Mouse (Mus musculus): ENCODE data around the gene Olfr523. TPM values are rescaled to one million over a fixed set of nuclear protein-coding genes. Genes with fewer than 3 reads are reported as not detected.

The Olfr523 gene
- not detected in 2 replicates for polyA plus RNA-seq (2012; rRNA removed)

DNA sequence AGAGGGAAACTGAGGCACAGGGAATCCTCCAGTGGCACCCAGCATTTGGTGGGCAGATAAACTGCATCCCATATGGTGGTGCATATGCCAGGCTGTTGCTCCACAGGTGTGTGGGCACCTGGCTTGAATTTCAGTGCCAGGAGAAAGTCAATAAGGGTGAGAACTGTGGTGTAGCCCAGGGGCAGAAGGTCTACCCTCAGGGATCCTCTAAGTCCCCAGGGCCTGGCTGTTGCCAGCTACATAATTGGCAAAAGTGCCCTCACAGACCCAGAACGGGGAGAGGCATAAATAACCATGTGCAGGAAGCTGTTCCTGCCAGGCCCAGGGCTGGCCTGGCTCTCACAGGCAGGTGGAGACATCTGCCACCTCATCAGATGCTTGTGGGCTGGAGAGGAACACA is at the start of gene Olfr523:
TSS of gene Olfr523 (plus strand) at position 282 of the 400 bp plus-strand sequence.

DNA sequence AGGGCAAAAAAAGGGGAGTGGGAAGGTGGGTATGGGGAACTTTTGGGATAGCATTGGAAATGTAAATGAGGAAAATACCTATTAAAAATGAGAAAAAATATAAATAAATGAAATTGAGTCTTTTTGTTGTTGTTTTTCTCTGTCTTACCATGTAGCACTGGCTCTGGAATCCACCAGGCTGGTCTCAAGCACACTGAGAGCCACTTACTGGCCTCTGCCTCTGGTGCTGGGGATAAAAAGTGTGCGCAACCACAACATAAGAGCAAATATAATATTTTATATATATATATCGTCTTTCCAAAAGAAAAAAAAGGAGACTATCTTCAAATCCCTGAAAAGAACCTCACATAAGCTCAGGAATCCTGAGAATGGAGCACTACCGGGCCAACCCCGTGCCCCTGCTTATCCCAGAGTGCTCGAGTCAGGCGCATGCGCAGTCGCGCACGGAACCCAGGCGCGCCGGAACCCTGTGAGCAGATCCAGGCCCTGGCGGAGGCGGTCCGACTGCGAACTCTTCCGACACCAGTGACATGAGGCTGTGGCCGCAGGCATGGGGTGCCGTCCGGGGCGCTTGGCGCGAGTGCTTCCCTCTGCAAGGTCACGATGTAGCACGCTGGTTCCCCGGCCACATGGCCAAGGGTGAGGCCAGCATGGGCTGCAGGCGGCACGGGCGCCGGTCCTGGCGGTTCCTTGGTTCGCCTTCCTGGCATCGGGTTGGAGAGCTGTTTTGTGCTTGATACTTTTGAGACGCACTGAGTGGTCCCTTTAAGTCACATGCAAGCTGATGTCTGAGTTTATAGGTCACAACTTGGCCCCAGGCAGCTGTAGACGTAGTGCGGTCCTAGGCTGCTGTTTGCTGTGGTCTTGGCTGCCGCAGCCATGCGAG is 35.6 kb upstream of the Olfr523 start, which contains the start of gene Mtg1:
TSS of gene Mtg1 (plus strand) at position 430 of the 886 bp plus-strand sequence.

DNA sequence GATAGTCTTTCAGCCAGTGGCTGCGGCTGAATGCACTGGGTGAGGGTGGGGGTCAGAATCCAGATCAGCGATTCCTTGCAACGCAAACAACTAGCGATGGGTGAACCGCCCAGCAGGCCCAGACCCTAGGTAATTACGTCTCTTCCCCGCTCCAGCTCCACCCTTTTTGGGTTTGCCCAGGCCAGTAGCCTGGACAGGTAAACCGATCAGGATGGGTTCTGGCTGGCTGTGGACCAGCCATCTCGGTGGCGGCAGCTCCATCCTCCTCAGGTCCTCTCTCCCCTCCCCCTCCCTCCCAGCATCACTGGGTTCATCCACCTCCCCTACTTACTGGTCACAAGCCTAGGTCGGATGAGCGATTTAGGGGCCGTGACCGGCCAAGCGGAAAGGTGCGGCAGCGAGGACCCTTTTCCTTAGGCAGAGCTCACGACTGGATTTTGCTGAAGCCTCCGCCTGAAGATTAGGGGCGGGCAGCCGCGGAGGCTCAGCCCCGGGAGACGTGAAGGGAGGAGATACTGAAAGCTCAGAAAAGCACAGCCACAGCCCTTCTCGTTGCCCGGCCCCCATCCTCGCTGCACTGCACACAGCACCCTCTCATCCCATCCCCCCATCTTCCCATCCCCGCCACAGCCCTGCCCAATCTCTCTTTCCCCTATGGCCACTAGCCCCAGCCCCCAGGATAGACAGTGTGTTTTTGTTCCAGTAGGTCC is 18.6 kb upstream of the Olfr523 start, which contains the start of gene Sprn:
TSS of gene Sprn (minus strand) at position 660 of the 710 bp plus-strand sequence.

GRCm38 (mm10) chr7:140164664-140165063 is 8.4 kb upstream of the Olfr523 start, which contains the start of gene Olfr522:
Gene Olfr522, minus strand, starts transcription at chr7:140164764.

GRCm38 (mm10) chr7:140205864-140206263 is 32.8 kb downstream of the Olfr523 start, which contains the start of gene Olfr524:
Gene Olfr524, minus strand, starts transcription at chr7:140205964.

GRCm38 (mm10) chr7:140217967-140218366 is 45.0 kb downstream of the Olfr523 start, which contains the start of gene Cd163l1:
Gene Cd163l1, plus strand, starts transcription at chr7:140218267.

Other genes starting within 250 kb of the Olfr523 start
- gene Utf1, start 229.4 kb upstream of the Olfr523 start, polyA plus RNA-seq (2012; rRNA removed), result 0.13 TPM in 1 of 2 replicates, not detected in the other
- 0.19 TPM in 1 of 2 replicates, not detected in the other for gene 6430531B16Rik, start 194.5 kb upstream of the Olfr523 start, polyA plus RNA-seq (2012; rRNA removed)
- 3.8 and 6.5 TPM in 2 replicates for gene Adam8, start 180.7 kb upstream of the Olfr523 start, polyA plus RNA-seq (2012; rRNA removed)
- 26.5 and 83.0 TPM in 2 replicates for gene Zfp511, start 136.8 kb upstream of the Olfr523 start, polyA plus RNA-seq (2012; rRNA removed)
- gene Tubgcp2, start 136.5 kb upstream of the Olfr523 start, polyA plus RNA-seq (2012; rRNA removed), result 4.4 and 5.4 TPM in 2 replicates
- gene Msx3, start 124.1 kb upstream of the Olfr523 start, polyA plus RNA-seq (2012; rRNA removed), result 0.02 and 0.23 TPM in 2 replicates
- 1.3 and 1.5 TPM in 2 replicates for gene Caly, start 90.7 kb upstream of the Olfr523 start, polyA plus RNA-seq (2012; rRNA removed)
- gene Prap1, start 79.8 kb upstream of the Olfr523 start, polyA plus RNA-seq (2012; rRNA removed), result 2.4 and 4.5 TPM in 2 replicates
- 27.3 and 41.5 TPM in 2 replicates for gene Fuom, start 70.8 kb upstream of the Olfr523 start, polyA plus RNA-seq (2012; rRNA removed)
- gene Paox, start 57.4 kb upstream of the Olfr523 start, polyA plus RNA-seq (2012; rRNA removed), result 9.9 and 10.1 TPM in 2 replicates
- gene Echs1, start 56.7 kb upstream of the Olfr523 start, polyA plus RNA-seq (2012; rRNA removed), result 30.1 and 31.6 TPM in 2 replicates
- 7.8 and 13.6 TPM in 2 replicates for gene Mtg1, start 35.7 kb upstream of the Olfr523 start, polyA plus RNA-seq (2012; rRNA removed)
- gene Sprn, start 18.3 kb upstream of the Olfr523 start, polyA plus RNA-seq (2012; rRNA removed), result 0.20 and 1.9 TPM in 2 replicates
- gene Olfr522, start 8.5 kb upstream of the Olfr523 start, polyA plus RNA-seq (2012; rRNA removed), result not detected in 2 replicates
- not detected in 2 replicates for gene Olfr524, start 32.7 kb downstream of the Olfr523 start, polyA plus RNA-seq (2012; rRNA removed)
- gene Cd163l1, start 45.0 kb downstream of the Olfr523 start, polyA plus RNA-seq (2012; rRNA removed), result 0.13 and 0.28 TPM in 2 replicates
- not detected in 2 replicates for gene 5830411N06Rik, start 74.1 kb downstream of the Olfr523 start, polyA plus RNA-seq (2012; rRNA removed)
- gene Olfr525, start 147.6 kb downstream of the Olfr523 start, polyA plus RNA-seq (2012; rRNA removed), result not detected in 2 replicates
- gene Olfr527, start 160.8 kb downstream of the Olfr523 start, polyA plus RNA-seq (2012; rRNA removed), result not detected in 2 replicates
- not detected in 2 replicates for gene Olfr60, start 188.5 kb downstream of the Olfr523 start, polyA plus RNA-seq (2012; rRNA removed)
- not detected in 2 replicates for gene Olfr530, start 203.1 kb downstream of the Olfr523 start, polyA plus RNA-seq (2012; rRNA removed)
- gene Olfr531, start 229.7 kb downstream of the Olfr523 start, polyA plus RNA-seq (2012; rRNA removed), result not detected in 2 replicates
- gene Olfr532, start 248.4 kb downstream of the Olfr523 start, polyA plus RNA-seq (2012; rRNA removed), result not detected in 2 replicates